Mouse (Mus musculus): ENCODE measurements around the gene Lpin3. TPM values are rescaled to one million over a fixed set of nuclear protein-coding genes. Genes with fewer than 3 reads are reported as not detected.

Gene Lpin3
- total and polyA plus RNA-seq, 3 experiments: 4.6 to 7.2 (median 5.4) TPM

GRCm38 (mm10) chr2:160925203-160925602 lies 44.7 kb downstream of the Lpin3 start:
- no peaks in the 10 kb centered on the region for H3K27me3 ChIP-seq (ENCODE audit: control insufficient read depth, insufficient read depth, low read length)
- DNase-seq: peak; percentile 41 to 47
- H3K9ac ChIP-seq (ENCODE audit: low read depth, low read length): no peak overlapping the region
- intact Hi-C loops (cut with DNase I): no loop called here
- TF ChIP-seq POLR2A (IDR thresholded peaks at IDR 0.05; ENCODE audit: insufficient read depth, low read depth, low read length): no peak
- no peak for TF ChIP-seq EP300 (IDR thresholded peaks at IDR 0.05; ENCODE audit: insufficient read depth, low read depth, low read length)
- TF ChIP-seq CTCF (IDR thresholded peaks at IDR 0.05): no peak
- no peak overlapping the region for H3K27ac ChIP-seq
- H3K79me2 ChIP-seq (replicated peaks; ENCODE audit: control insufficient read depth, insufficient read depth, low read length): no peaks in the 10 kb centered on the region
- H3K4me1 ChIP-seq (ENCODE audit: control insufficient read depth, insufficient read depth, low read length): no peaks in the 10 kb centered on the region
- WGBS: 58% methylated on average over 9 of the region's 9 CpGs
- no peaks in the 10 kb centered on the region for H3K36me3 ChIP-seq (ENCODE audit: control insufficient read depth, insufficient read depth, low read length)
- H3K4me3 ChIP-seq: no peak overlapping the region

GRCm38 (mm10) chr2:160931378-160931777 lies 50.9 kb downstream of the Lpin3 start:
- no peak overlapping the region for H3K9ac ChIP-seq (ENCODE audit: low read depth, low read length)
- no peaks in the 10 kb centered on the region for H3K79me2 ChIP-seq (replicated peaks; ENCODE audit: control insufficient read depth, insufficient read depth, low read length)
- H3K27ac ChIP-seq: no peak overlapping the region
- TF ChIP-seq POLR2A (IDR thresholded peaks at IDR 0.05; ENCODE audit: insufficient read depth, low read depth, low read length) (no peak), EP300 (IDR thresholded peaks at IDR 0.05; ENCODE audit: insufficient read depth, low read depth, low read length) (no peak), CTCF (IDR thresholded peaks at IDR 0.05) (peak; percentile 28)
- intact Hi-C loops (cut with DNase I): no loop called here
- WGBS: 90% methylated on average over 5 of the region's 5 CpGs
- no peak overlapping the region for H3K4me3 ChIP-seq
- H3K4me1 ChIP-seq (ENCODE audit: control insufficient read depth, insufficient read depth, low read length): no peaks in the 10 kb centered on the region
- DNase-seq: no peak
- H3K27me3 ChIP-seq (ENCODE audit: control insufficient read depth, insufficient read depth, low read length): no peaks in the 10 kb centered on the region
- H3K36me3 ChIP-seq (ENCODE audit: control insufficient read depth, insufficient read depth, low read length): no peaks in the 10 kb centered on the region

DNA sequence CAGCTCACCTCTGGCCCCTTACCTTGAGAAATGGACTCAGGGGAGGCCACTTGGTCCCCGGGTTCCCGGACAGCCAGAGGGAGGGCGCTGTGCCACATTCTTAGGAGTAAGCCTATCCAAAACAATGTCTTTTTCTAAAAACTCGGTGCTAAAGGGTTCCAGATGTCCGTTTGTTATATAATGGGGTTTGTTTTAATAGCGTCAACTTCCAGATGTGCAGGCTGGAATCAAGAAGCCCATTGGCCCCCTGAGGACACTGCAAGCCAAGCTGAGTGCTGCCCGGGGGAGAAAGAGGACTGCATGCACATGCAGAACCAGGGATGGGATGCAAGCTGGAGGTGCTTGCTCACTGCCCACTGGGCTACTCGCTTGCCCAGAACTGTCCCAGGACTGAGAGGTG lies 51.9 kb downstream of the Lpin3 start:
- Histone ChIP-seq H3K4me1 (ENCODE audit: control insufficient read depth, insufficient read depth, low read length) (no peaks in the 10 kb centered on the region), H3K36me3 (ENCODE audit: control insufficient read depth, insufficient read depth, low read length) (no peaks in the 10 kb centered on the region), H3K4me3 (no peak overlapping the region), H3K27ac (no peak overlapping the region), H3K79me2 (replicated peaks; ENCODE audit: control insufficient read depth, insufficient read depth, low read length) (no peaks in the 10 kb centered on the region), H3K27me3 (ENCODE audit: control insufficient read depth, insufficient read depth, low read length) (no peaks in the 10 kb centered on the region), H3K9ac (ENCODE audit: low read depth, low read length) (no peak overlapping the region)
- TF ChIP-seq POLR2A (IDR thresholded peaks at IDR 0.05; ENCODE audit: insufficient read depth, low read depth, low read length) (no peak), EP300 (IDR thresholded peaks at IDR 0.05; ENCODE audit: insufficient read depth, low read depth, low read length) (no peak), CTCF (IDR thresholded peaks at IDR 0.05) (no peak)
- intact Hi-C loops (cut with DNase I): no loop called here
- DNase-seq: no peak
- WGBS: 65% methylated on average over 8 of the region's 8 CpGs

GRCm38 (mm10) chr2:160932981-160933380 lies 52.5 kb downstream of the Lpin3 start:
- no peaks in the 10 kb centered on the region for H3K36me3 ChIP-seq (ENCODE audit: control insufficient read depth, insufficient read depth, low read length)
- no peak overlapping the region for H3K4me3 ChIP-seq
- H3K9ac ChIP-seq (ENCODE audit: low read depth, low read length): no peak overlapping the region
- no peaks in the 10 kb centered on the region for H3K4me1 ChIP-seq (ENCODE audit: control insufficient read depth, insufficient read depth, low read length)
- DNase-seq: no peak
- intact Hi-C loops (cut with DNase I): no loop called here
- H3K27me3 ChIP-seq (ENCODE audit: control insufficient read depth, insufficient read depth, low read length): no peaks in the 10 kb centered on the region
- H3K27ac ChIP-seq: no peak overlapping the region
- TF ChIP-seq EP300 (IDR thresholded peaks at IDR 0.05; ENCODE audit: insufficient read depth, low read depth, low read length): no peak
- no peak for TF ChIP-seq CTCF (IDR thresholded peaks at IDR 0.05)
- TF ChIP-seq POLR2A (IDR thresholded peaks at IDR 0.05; ENCODE audit: insufficient read depth, low read depth, low read length): no peak
- no peaks in the 10 kb centered on the region for H3K79me2 ChIP-seq (replicated peaks; ENCODE audit: control insufficient read depth, insufficient read depth, low read length)
- 53% methylated on average over 3 of the region's 3 CpGs for WGBS

GRCm38 (mm10) chr2:160933890-160934289 lies 53.4 kb downstream of the Lpin3 start:
- TF ChIP-seq POLR2A (IDR thresholded peaks at IDR 0.05; ENCODE audit: insufficient read depth, low read depth, low read length) (no peak), EP300 (IDR thresholded peaks at IDR 0.05; ENCODE audit: insufficient read depth, low read depth, low read length) (no peak), CTCF (IDR thresholded peaks at IDR 0.05) (no peak)
- 60% methylated on average over 5 of the region's 5 CpGs for WGBS
- H3K9ac ChIP-seq (ENCODE audit: low read depth, low read length): no peak overlapping the region
- intact Hi-C loops (cut with DNase I): no loop called here
- H3K27me3 ChIP-seq (ENCODE audit: control insufficient read depth, insufficient read depth, low read length): no peaks in the 10 kb centered on the region
- no peak for DNase-seq
- no peaks in the 10 kb centered on the region for H3K36me3 ChIP-seq (ENCODE audit: control insufficient read depth, insufficient read depth, low read length)
- no peak overlapping the region for H3K4me3 ChIP-seq
- H3K4me1 ChIP-seq (ENCODE audit: control insufficient read depth, insufficient read depth, low read length): no peaks in the 10 kb centered on the region
- no peaks in the 10 kb centered on the region for H3K79me2 ChIP-seq (replicated peaks; ENCODE audit: control insufficient read depth, insufficient read depth, low read length)
- H3K27ac ChIP-seq: no peak overlapping the region

DNA sequence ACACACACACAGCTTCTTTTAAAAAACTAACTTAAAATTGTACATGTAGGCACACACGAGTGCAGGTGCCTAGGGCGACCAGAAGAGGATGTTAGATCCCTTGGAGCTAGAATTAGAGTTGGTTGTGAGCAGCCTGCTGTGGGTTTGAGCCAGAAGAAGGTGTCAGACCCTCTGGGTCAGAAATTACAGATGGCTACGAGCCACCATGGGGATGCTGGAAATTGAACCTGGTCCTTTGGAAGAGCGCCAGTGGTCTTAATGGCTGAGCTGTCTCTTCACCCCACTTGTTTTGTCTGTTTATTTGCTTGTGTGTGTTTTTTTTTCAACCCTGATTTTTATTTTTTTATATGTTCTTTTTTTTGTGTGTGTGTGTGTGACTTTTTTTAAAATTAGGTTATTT lies 54.0 kb downstream of the Lpin3 start:
- H3K27ac ChIP-seq: no peak overlapping the region

More for the DNA sequence above, 54.0 kb downstream of the Lpin3 start:
- Histone ChIP-seq H3K36me3 (ENCODE audit: control insufficient read depth, insufficient read depth, low read length) (no peaks in the 10 kb centered on the region), H3K79me2 (replicated peaks; ENCODE audit: control insufficient read depth, insufficient read depth, low read length) (no peaks in the 10 kb centered on the region), H3K4me1 (ENCODE audit: control insufficient read depth, insufficient read depth, low read length) (no peaks in the 10 kb centered on the region), H3K27me3 (ENCODE audit: control insufficient read depth, insufficient read depth, low read length) (no peaks in the 10 kb centered on the region), H3K9ac (ENCODE audit: low read depth, low read length) (no peak overlapping the region), H3K4me3 (no peak overlapping the region)
- intact Hi-C loops (cut with DNase I): no loop called here
- no peak for TF ChIP-seq POLR2A (IDR thresholded peaks at IDR 0.05; ENCODE audit: insufficient read depth, low read depth, low read length)
- no peak for TF ChIP-seq CTCF (IDR thresholded peaks at IDR 0.05)
- TF ChIP-seq EP300 (IDR thresholded peaks at IDR 0.05; ENCODE audit: insufficient read depth, low read depth, low read length): no peak
- no peak for DNase-seq
- WGBS: 71% methylated on average over 4 of the region's 4 CpGs

All from heart, adult 2 months (tissue).